Mouse (Mus musculus): Measurements from ENCODE around the gene Ggnbp2.
"Not testable (repeated sequence)": the region's sequence is repeated elsewhere in the genome, so short reads cannot be mapped to it uniquely, and the experiment has no call there.

Gene Ggnbp2

GRCm38 (mm10) chr11:84879772-84880464 is 9.3 kb upstream of the Ggnbp2 start, which contains the start of the genes Myo19 and Pigw:
Gene Myo19, plus strand, starts transcription at chr11:84880148.
Gene Pigw, minus strand, starts transcription at chr11:84880285.
- peak; percentile 88 for DNase-seq (ENCODE audit: low spot score)

- DNase-seq (ENCODE audit: low spot score): no peak
Observed at GRCm38 (mm10) chr11:84879007-84879771, 8.6 kb upstream of the Ggnbp2 start.

- not testable (repeated sequence) for DNase-seq (ENCODE audit: low spot score)
Observed at GRCm38 (mm10) chr11:84876020-84876419, 5.4 kb upstream of the Ggnbp2 start.

- DNase-seq (ENCODE audit: low spot score): no peak
Observed at GRCm38 (mm10) chr11:84873042-84873833, 2.6 kb upstream of the Ggnbp2 start.

GRCm38 (mm10) chr11:84871548-84872069 is 992 bp upstream of the Ggnbp2 start:
- no peak for DNase-seq (ENCODE audit: low spot score)

GRCm38 (mm10) chr11:84871046-84871445 is 429 bp upstream of the Ggnbp2 start:
- DNase-seq (ENCODE audit: low spot score): peak; percentile 70

- DNase-seq (ENCODE audit: low spot score): peak; percentile 95
Observed at GRCm38 (mm10) chr11:84869537-84870232, 932 bp downstream of the Ggnbp2 start.

GRCm38 (mm10) chr11:84868786-84869259 is 1.8 kb downstream of the Ggnbp2 start:
- no peak for DNase-seq (ENCODE audit: low spot score)

- no peak for DNase-seq (ENCODE audit: low spot score)
Observed at GRCm38 (mm10) chr11:84867586-84867985, 3.0 kb downstream of the Ggnbp2 start.

- DNase-seq (ENCODE audit: low spot score): no peak
Observed at GRCm38 (mm10) chr11:84865268-84865667, 5.3 kb downstream of the Ggnbp2 start.

- no peak for DNase-seq (ENCODE audit: low spot score)
Observed at GRCm38 (mm10) chr11:84855285-84855684, 15.3 kb downstream of the Ggnbp2 start.

GRCm38 (mm10) chr11:84847475-84848090 is 23.0 kb downstream of the Ggnbp2 start:
- no peak for DNase-seq (ENCODE audit: low spot score)

GRCm38 (mm10) chr11:84846741-84847474 is 23.7 kb downstream of the Ggnbp2 start:
- DNase-seq (ENCODE audit: low spot score): no peak

GRCm38 (mm10) chr11:84839330-84839729 is 31.3 kb downstream of the Ggnbp2 start:
- DNase-seq (ENCODE audit: low spot score): no peak

GRCm38 (mm10) chr11:84829495-84829894 is 41.1 kb downstream of the Ggnbp2 start:
- DNase-seq (ENCODE audit: low spot score): not testable (repeated sequence)

GRCm38 (mm10) chr11:84828516-84829399 is 41.9 kb downstream of the Ggnbp2 start, which contains the start of gene Dhrs11:
Gene Dhrs11, minus strand, starts transcription at chr11:84828994.
- peak; percentile 91 for DNase-seq (ENCODE audit: low spot score)

GRCm38 (mm10) chr11:84827901-84828503 is 42.6 kb downstream of the Ggnbp2 start:
- no peak for DNase-seq (ENCODE audit: low spot score)

- DNase-seq (ENCODE audit: low spot score): no peak
Observed at GRCm38 (mm10) chr11:84827492-84827891, 43.1 kb downstream of the Ggnbp2 start.

- no peak for DNase-seq (ENCODE audit: low spot score)
Observed at GRCm38 (mm10) chr11:84826185-84826584, 44.4 kb downstream of the Ggnbp2 start.

Measured in embryo, embryonic 10 days (tissue).